Mouse (Mus musculus) sigmoid colon, adult 10 weeks (tissue): ENCODE results near the gene Rpl32. TPM values are rescaled to one million over a fixed set of nuclear protein-coding genes. Genes with fewer than 3 reads are reported as not detected.

ENCODE experiments used
- polyA plus RNA-seq: library from polyadenylated mRNA; stranded (reverse); fragments of 350-450 nt; fragmentation: Illumina TruSeq; extraction: RNeasy Lipid Tissue Mini Kit (QIAGEN cat#74804); gene quantifications from one replicate; pipeline ENCODE4 v1.2.3, GENCODE M21; 2014; ENCODE audit warnings: low read depth, low replicate concordance

The Rpl32 gene
- 203 TPM for polyA plus RNA-seq

DNA sequence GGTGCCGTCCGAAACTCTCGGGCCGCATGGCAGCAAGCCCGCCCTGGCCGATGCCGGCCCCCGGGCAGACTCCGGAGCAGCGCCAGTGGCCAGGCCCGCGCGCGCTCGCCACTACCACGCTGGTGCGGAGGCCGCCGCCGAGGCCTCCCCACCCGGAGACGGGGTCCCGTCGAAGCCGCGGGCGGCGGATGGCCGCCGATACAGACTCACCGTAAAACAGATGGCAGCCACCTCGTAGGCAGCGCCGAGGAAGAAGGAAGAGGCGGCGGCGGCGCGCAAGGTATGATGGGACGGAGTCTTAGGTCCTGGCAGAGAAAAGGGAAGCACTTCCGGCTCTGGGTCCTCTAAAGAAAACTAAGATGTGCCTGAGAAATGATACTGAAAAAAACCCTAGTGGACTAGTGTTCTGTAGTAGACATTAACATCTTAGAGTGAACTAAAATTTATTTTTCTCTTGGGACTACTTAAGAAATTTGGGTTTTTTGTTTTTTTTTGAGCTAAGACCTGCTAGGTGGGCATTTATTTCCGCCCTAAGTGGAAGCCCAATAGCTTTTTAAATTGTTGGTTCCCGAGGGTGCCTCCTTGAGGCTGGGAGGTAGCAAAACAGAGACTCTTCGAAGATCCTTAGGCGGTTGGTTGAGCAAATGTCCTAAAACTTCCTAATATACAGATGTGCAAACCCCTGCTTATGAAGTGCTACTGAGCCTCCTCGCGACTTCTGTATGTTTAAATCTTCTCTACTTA is at the start of gene Rpl32:
Gene Rpl32, minus strand, starts transcription at position 260 of the 744 bp plus-strand sequence.

DNA sequence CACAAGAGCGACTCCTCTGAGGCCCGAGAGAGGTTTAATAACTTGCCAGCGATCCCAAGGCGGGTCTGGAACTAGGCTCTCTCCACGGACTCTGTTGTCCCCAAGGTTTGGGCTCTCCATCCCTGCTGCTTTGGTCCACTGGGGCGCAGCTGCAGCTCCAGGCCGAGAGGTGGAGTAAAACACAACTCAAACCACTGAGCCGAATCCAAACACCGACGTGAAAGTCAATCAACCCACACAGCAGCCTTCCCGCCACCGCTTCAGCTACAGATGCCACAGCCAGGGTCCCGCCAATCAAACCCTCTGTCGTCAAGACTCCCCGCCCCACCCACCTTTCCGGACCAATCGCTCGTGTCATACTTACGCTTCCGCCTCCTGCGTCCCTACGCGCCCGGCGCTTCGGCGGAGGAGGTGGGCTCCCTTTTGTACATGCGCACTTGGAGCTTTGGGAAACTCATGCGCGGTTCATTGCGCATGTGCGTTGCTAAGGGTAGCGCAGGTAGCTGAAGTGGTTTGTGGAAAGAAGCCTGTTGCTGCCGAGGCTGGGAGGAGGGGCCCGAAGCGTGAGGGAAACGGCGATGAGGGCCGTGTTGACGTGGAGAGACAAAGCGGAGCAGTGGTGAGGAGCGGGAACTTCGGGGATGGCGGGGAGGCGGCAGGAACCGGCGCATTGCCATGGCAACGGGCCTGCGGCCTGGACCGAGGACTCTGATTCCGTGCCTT is 44.7 kb upstream of the Rpl32 start, which contains the start of the genes Mbd4 and Ift122:
Gene Mbd4, minus strand, starts transcription at position 281 of the 723 bp plus-strand sequence.
Gene Ift122, plus strand, starts transcription at position 380 of the 723 bp plus-strand sequence.

DNA sequence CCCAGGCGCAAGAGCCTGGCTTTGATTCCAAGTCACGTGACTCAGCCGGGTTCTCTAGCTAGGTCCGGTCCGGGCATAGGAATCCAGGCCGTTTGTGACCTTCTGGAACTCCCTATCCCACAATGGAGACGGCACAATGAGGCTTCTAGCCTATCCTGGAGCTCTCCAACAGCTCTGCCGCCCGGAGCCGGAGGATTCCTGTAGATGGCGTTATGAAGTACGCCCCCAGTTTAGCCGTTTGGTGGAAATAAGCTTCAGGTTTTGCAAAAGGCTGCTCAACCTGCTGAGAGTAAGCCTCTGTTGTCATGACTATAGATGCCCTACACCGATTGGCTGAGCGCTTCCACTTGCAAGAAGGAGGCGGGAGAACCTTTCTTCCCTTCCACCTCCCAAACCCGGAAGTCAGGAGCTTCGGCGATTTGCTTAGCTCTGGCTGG is 29.6 kb upstream of the Rpl32 start, which contains the start of gene Efcab12:
Gene Efcab12, minus strand, starts transcription at position 252 of the 437 bp plus-strand sequence.

DNA sequence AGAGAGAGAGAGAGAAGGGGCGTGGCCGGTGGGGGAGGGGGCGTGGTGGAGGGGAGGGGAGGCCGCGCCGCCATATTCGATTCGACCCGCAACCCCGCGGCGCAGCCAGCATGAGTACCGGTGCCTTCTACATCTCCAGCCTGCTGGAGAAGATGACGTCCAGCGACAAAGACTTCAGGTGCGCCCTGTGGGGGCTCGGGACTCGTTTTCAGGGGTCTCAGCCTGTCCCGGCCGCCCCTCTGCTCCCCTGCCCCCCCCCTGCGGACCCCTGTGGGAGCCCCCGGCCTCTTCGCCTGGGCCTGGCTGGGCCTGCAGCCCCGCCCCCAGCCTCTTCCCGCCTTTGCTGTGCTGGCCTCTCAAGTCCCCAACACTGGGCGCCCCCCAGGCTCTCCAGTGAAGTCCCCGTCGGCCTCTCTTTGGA is 34.0 kb downstream of the Rpl32 start, which contains the start of gene Cand2:
Gene Cand2, plus strand, starts transcription at position 38 of the 421 bp plus-strand sequence.

DNA sequence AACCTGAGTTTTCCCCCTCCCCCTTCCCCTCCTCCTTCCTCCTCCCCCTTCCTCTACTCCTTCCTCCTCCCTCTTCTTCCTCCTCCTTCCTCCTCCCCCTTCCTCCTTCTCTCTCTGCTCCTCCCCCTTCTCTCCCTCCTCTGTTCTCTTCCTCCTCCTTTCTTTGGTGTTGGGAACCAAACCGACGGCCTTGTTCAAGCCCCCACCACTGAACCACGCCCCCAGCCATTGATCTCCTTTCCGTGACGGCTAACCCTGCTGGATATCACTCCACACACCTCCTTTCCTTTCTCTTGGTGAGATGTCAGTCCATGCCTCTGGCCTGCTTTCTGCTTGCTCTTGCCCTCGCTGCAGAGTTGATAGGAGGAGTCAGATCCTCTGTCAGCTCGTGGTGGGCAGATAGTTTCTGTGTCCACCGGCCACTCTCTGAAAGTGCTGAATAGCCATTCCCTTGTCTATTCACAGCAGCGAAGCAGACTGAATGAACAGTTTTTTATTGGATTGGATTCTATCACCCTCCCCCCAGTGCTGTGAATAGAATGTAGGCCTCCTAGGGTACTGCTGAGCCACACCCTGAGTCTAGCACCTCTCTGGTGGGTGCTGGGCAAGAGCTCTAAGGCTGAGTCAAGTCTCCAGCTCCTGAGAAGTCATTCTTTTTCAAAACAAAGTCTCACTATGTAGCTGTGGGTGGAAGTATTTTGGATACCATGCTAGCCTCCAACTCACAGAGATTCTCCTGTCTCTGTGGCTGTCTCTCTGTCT is 46.4 kb downstream of the Rpl32 start, which contains the start of gene Tmem40:
Gene Tmem40, minus strand, starts transcription at position 416 of the 762 bp plus-strand sequence.

Other genes starting within 250 kb of the Rpl32 start
- gene Mkrn2os, start 216.2 kb downstream of the Rpl32 start, polyA plus RNA-seq: 14.4 TPM
- 7.2 TPM for gene Mkrn2, start 206.8 kb downstream of the Rpl32 start, polyA plus RNA-seq
- 59.6 TPM for gene Raf1, start 132.1 kb downstream of the Rpl32 start, polyA plus RNA-seq
- gene Tmem40, start 46.3 kb downstream of the Rpl32 start, polyA plus RNA-seq: not detected
- gene Cand2, start 34.2 kb downstream of the Rpl32 start, polyA plus RNA-seq: 2.3 TPM
- not detected for gene Efcab12, start 29.7 kb upstream of the Rpl32 start, polyA plus RNA-seq
- 7.8 TPM for gene Mbd4, start 44.6 kb upstream of the Rpl32 start, polyA plus RNA-seq
- gene Ift122, start 44.7 kb upstream of the Rpl32 start, polyA plus RNA-seq: 3.0 TPM
- gene Rho, start 123.0 kb upstream of the Rpl32 start, polyA plus RNA-seq: not detected
- not detected for gene H1foo, start 136.2 kb upstream of the Rpl32 start, polyA plus RNA-seq
- gene Plxnd1, start 186.3 kb upstream of the Rpl32 start, polyA plus RNA-seq: 2.2 TPM